Mouse (Mus musculus): ENCODE data around the gene Obp2a. TPM values are rescaled to one million over a fixed set of nuclear protein-coding genes. Genes with fewer than 3 reads are reported as not detected.

The Obp2a gene
- total and polyA plus RNA-seq, 3 experiments, result not detected

- no peak overlapping the region for H3K4me2 ChIP-seq (ENCODE audit: insufficient read depth, low read depth, poor library complexity, severe bottlenecking)
- no peak overlapping the region for H3K27ac ChIP-seq (ENCODE audit: insufficient read depth, low read depth)
- H3K4me1 ChIP-seq (ENCODE audit: control insufficient read depth in 1 of 2, insufficient read depth in 2 of 2), result peaks cover under 1 to 27% of the 10 kb centered on the region in 2 experiments; a peak in 2 of 4 replicates
- no peak for DNase-seq (ENCODE audit: extremely low read depth)
- no peaks in the 10 kb centered on the region for H3K9me3 ChIP-seq (replicated peaks; ENCODE audit: low read length)
- dilution Hi-C loops (cut with MboI; ENCODE audit: extremely low pct_ligation_motif_present, extremely low pct_unique_long_range_greater_than_20kb, low sequenced_read_pairs) (no loop called here), in situ Hi-C loops (cut with MboI; ENCODE audit: low pct_ligation_motif_present, low pct_unique_long_range_greater_than_20kb, low sequenced_read_pairs) (no loop called here)
- H3K27me3 ChIP-seq (replicated peaks), result peaks cover 17% of the 10 kb centered on the region
- peaks cover 0 to 5% of the 10 kb centered on the region in 2 experiments for H3K36me3 ChIP-seq (replicated peaks in 1 of 2; ENCODE audit: control insufficient read depth in 1 of 2, insufficient read depth in 1 of 2, low read length in 1 of 2)
- no peak for TF ChIP-seq IRF4 (IDR thresholded peaks at IDR 0.05; ENCODE audit: low read depth, low read length)
- TF ChIP-seq TCF12 (IDR thresholded peaks at IDR 0.05; ENCODE audit: low read depth, low read length), result no peak
- TF ChIP-seq ZNF384 (IDR thresholded peaks at IDR 0.05; ENCODE audit: low read depth, low read length), result no peak
- TF ChIP-seq SMC3 (IDR thresholded peaks at IDR 0.05; ENCODE audit: low read depth, low read length), result no peak
- no peak for TF ChIP-seq E2F4 (IDR thresholded peaks at IDR 0.05; ENCODE audit: insufficient replicate concordance, low read depth, low read length)
- no peak for TF ChIP-seq CHD2 (IDR thresholded peaks at IDR 0.05; ENCODE audit: low read length)
- TF ChIP-seq CTCF (conservative IDR thresholded peaks at IDR 0.05 in 1 of 2, IDR thresholded peaks at IDR 0.05 in 1 of 2; ENCODE audit: low read depth in 2 of 2, low read length in 2 of 2), result no peak
- no peaks in the 10 kb centered on the region for H3K79me2 ChIP-seq (replicated peaks; ENCODE audit: control insufficient read depth, extremely low read depth, insufficient read depth, poor library complexity, severe bottlenecking)
- H3K9ac ChIP-seq (ENCODE audit: insufficient read depth, low read depth), result no peak overlapping the region
- H3K4me3 ChIP-seq (replicated peaks in 1 of 3; ENCODE audit: low read depth in 2 of 3, low read length in 2 of 3, poor library complexity in 1 of 3), result no peak overlapping the region
Observed at GRCm38 (mm10) chr2:25703706-25704105, 3.9 kb downstream of the Obp2a start.

- Histone ChIP-seq H3K9ac (ENCODE audit: insufficient read depth, low read depth) (peak within 1 kb of the TSS; percentile 41), H3K4me3 (replicated peaks in 1 of 3; ENCODE audit: low read depth in 2 of 3, low read length in 2 of 3, poor library complexity in 1 of 3) (peak within 1 kb of the TSS; percentile 59 to 83 (median 72)), H3K9me3 (replicated peaks; ENCODE audit: low read length) (no peaks in the 10 kb centered on the region), H3K4me2 (ENCODE audit: insufficient read depth, low read depth, poor library complexity, severe bottlenecking) (peak within 1 kb of the TSS; percentile 75), H3K36me3 (replicated peaks in 1 of 2; ENCODE audit: control insufficient read depth in 1 of 2, insufficient read depth in 1 of 2, low read length in 1 of 2) (peaks cover 0 to 9% of the 10 kb centered on the region in 2 experiments), H3K27ac (ENCODE audit: insufficient read depth, low read depth) (no peak within 1 kb of the TSS), H3K79me2 (replicated peaks; ENCODE audit: control insufficient read depth, extremely low read depth, insufficient read depth, poor library complexity, severe bottlenecking) (no peaks in the 10 kb centered on the region), H3K27me3 (replicated peaks) (peaks cover 17% of the 10 kb centered on the region), H3K4me1 (ENCODE audit: control insufficient read depth in 1 of 2, insufficient read depth in 2 of 2) (peaks cover 0 to 12% of the 10 kb centered on the region in 2 experiments; a peak in 2 of 4 replicates)
- in situ Hi-C loops (cut with MboI; ENCODE audit: low pct_ligation_motif_present, low pct_unique_long_range_greater_than_20kb, low sequenced_read_pairs) (no loop called here), dilution Hi-C loops (cut with MboI; ENCODE audit: extremely low pct_ligation_motif_present, extremely low pct_unique_long_range_greater_than_20kb, low sequenced_read_pairs) (no loop called here)
- DNase-seq (ENCODE audit: extremely low read depth), result peak; percentile 83
- TF ChIP-seq RCOR1 (conservative IDR thresholded peaks at IDR 0.05; ENCODE audit: low read depth, low read length) (no peak), MAX (IDR thresholded peaks at IDR 0.05; ENCODE audit: low read length) (0 out of 2 replicates have a peak, but pooled peaks have one; percentile 16), ZKSCAN1 (IDR thresholded peaks at IDR 0.05; ENCODE audit: borderline replicate concordance, low read depth, low read length) (no peak), TBP (conservative IDR thresholded peaks at IDR 0.05; ENCODE audit: low read depth, low read length) (0 out of 2 replicates have a peak, but pooled peaks have one; percentile 64), MAFK (IDR thresholded peaks at IDR 0.05; ENCODE audit: insufficient replicate concordance, low read length) (no peak), USF2 (conservative IDR thresholded peaks at IDR 0.05; ENCODE audit: low read depth, low read length) (no peak), MXI1 (IDR thresholded peaks at IDR 0.05; ENCODE audit: low read depth, low read length) (peak; percentile 49; the same call in 1 of the 2 replicates), CTCF (conservative IDR thresholded peaks at IDR 0.05 in 1 of 2, IDR thresholded peaks at IDR 0.05 in 1 of 2; ENCODE audit: low read depth in 2 of 2, low read length in 2 of 2) (peak in 1 of 2 experiments; percentile 63; a peak in 2 of 4 replicates), TCF12 (IDR thresholded peaks at IDR 0.05; ENCODE audit: low read depth, low read length) (peak; percentile 19; the same call in 1 of the 2 replicates), CHD2 (IDR thresholded peaks at IDR 0.05; ENCODE audit: low read length) (peak; percentile 38; the same call in 1 of the 2 replicates), ZMIZ1 (IDR thresholded peaks at IDR 0.05; ENCODE audit: low read depth, low read length) (no peak), EP300 (IDR thresholded peaks at IDR 0.05; ENCODE audit: low read length) (no peak), NELFE (IDR thresholded peaks at IDR 0.05; ENCODE audit: low read depth, low read length) (peak; percentile 46), ETS1 (conservative IDR thresholded peaks at IDR 0.05; ENCODE audit: low read depth, low read length) (no peak), ZNF384 (IDR thresholded peaks at IDR 0.05; ENCODE audit: low read depth, low read length) (no peak), KAT2A (IDR thresholded peaks at IDR 0.05; ENCODE audit: insufficient replicate concordance, low read length) (no peak), MYC (IDR thresholded peaks at IDR 0.05; ENCODE audit: low read depth, low read length) (no peak), USF1 (IDR thresholded peaks at IDR 0.05; ENCODE audit: low read depth, low read length) (no peak), HCFC1 (IDR thresholded peaks at IDR 0.05; ENCODE audit: low read depth, low read length) (peak; percentile 73), POLR2A (IDR thresholded peaks at IDR 0.05; ENCODE audit: low read depth, low read length) (peak; percentile 58), JUN (IDR thresholded peaks at IDR 0.05; ENCODE audit: insufficient read depth, low read depth, low read length) (no peak), UBTF (IDR thresholded peaks at IDR 0.05; ENCODE audit: low read depth, low read length) (no peak; the same call in 1 of the 2 replicates), MAZ (IDR thresholded peaks at IDR 0.05; ENCODE audit: low read depth, low read length) (no peak), PAX5 (IDR thresholded peaks at IDR 0.05; ENCODE audit: low read length) (no peak), RAD21 (IDR thresholded peaks at IDR 0.05; ENCODE audit: low read depth, low read length) (no peak), GABPA (IDR thresholded peaks at IDR 0.05; ENCODE audit: insufficient replicate concordance, low read depth, low read length) (no peak), BHLHE40 (IDR thresholded peaks at IDR 0.05; ENCODE audit: low read depth, low read length) (peak; percentile 47; the same call in 1 of the 2 replicates), IRF4 (IDR thresholded peaks at IDR 0.05; ENCODE audit: low read depth, low read length) (no peak)
Observed at GRCm38 (mm10) chr2:25706643-25707481, 7.0 kb downstream of the Obp2a start, which contains the start of gene Bmyc. TSS of gene Bmyc (plus strand) at chr2:25706739.

Data from CH12.LX (cell line).